Mouse (Mus musculus): ENCODE measurements around the gene Trpv5.

Gene Trpv5

DNA sequence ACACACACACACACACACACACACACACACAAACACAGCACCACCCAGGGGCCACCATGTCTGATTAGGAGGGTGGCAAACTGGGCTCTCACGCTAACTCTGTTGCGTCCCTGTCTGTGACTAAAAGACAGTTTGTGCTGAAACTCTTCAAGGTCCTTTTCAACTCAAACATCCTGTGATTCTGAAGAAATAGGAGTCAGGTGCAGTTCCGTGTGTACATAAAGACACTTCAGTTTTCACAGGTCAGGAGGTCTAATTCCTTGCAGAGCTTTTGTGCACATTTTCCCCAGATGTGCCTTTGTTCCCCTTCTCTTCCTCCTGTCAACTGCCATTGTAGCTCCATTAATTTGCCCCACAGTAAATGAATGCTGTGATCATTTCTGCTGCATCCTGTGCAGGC, 40.1 kb downstream of the Trpv5 start:
- CTCF ChIA-PET = no interaction called here

DNA sequence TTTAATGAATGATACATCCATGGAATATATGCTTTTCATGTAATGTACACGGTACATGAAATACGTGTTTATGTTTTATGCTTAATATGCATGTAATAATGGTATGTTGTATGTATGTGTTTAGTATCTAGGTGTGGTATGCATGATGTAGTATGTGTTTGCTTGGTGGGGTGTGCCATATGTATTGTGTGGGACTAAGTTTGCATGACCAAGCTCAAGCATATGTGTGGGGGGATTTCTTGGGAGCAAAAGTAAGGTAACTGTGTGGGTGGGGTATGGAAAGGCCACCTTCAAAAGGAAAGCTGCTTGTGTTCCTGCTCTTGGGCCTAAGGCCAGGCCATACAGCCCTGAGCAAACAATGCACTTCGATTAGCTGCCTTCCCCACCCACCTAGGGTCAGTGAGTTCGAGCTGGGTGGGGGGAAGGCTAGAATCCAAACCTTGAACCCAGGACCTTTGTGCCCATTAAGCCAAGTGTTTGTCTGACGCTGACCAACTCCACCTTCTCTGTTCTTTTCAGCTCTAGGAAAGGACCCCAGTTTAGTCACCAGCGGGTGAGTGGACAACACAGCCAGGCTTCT, 42.6 kb downstream of the Trpv5 start:
- CTCF ChIA-PET = interaction anchor here (0.7 kb wide), 1 partner anchor 23 kb away, joined by 4 read pairs; no protein-coding TSS in a partner anchor

DNA sequence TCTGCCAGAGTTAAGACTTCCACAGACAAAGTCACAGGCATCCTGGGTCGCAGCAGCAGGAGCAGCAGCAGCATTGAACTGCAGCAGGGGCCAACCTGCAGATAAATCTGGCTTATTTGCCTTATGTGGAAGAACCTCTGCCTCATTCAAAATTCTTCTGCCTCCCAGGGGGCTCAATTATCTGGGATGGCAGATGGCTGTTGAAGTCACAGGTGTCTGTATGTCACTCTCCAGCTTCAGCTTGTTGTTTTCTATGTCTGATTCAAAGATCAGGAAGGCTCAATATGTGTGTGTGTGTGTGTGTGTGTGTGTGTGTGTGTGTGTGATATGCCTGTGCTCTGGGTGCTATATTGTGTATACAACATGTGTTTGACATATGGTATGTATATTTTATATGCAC, 43.2 kb downstream of the Trpv5 start:
- CTCF ChIA-PET = interaction anchor here (0.7 kb wide), 1 partner anchor 22 kb away, joined by 4 read pairs; no protein-coding TSS in a partner anchor

DNA sequence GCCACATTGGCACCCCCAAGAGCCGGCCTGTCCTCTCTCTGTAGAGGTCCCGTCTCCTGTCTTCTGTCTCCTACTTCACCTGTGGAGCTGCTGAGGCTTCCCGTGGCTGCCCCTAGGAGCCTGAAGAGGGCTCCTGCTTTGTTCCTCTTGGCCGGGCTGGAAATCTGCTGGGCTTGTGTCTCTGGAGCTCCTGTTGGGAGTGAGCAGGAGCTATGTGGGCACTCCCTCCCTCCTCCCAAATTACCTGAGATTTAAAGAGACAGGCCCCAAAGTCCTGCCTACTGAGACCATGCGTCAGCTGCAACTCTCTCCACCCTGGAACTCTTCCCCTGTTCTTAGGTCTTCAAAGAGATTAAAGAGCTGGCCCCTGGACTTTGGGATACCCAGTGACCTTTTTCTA, 44.4 kb downstream of the Trpv5 start, which contains the start of gene Trpv6:
Trpv6 (minus strand) TSS at position 228 of the 400 bp plus-strand sequence.
- CTCF ChIA-PET = no interaction called here

DNA sequence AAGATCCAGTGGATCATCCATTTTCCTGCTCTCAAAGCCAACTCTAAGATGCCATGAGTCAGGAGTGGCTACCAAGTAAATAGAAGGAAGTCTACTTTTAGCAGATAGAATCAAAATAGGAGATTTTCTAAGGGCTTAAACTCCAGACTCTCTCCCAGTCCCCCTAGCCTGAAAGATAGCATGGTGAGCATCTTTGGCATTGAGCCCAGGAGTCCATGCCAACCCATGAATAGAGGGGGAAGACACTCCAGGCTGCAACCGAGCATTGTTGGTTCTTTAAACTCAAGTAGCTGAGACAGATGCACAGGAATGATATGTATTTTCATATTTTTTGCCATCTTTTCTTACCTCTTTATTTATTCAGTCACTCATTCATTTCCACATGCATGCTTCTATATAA, 45.4 kb downstream of the Trpv5 start:
- CTCF ChIA-PET = no interaction called here

DNA sequence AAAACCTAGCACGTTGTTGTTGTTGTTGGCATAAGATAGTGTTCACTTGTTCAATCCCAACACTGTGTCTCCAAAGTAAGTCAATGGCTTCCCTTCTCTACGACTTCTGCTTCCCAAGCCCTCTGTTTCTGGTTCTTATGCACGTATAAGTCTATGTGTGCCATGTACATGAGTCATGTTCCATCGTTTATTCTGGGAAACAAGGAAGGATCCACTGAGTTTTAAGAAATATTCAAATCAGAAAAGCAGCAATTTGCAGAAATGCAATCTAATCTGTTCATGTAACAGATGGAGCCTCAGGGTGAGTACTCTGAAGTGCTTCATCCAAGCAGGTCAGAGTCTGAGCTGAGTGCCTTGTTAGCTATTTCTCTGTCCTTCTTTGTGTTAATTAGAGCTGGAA, 49.0 kb downstream of the Trpv5 start:
- CTCF ChIA-PET = no interaction called here

DNA sequence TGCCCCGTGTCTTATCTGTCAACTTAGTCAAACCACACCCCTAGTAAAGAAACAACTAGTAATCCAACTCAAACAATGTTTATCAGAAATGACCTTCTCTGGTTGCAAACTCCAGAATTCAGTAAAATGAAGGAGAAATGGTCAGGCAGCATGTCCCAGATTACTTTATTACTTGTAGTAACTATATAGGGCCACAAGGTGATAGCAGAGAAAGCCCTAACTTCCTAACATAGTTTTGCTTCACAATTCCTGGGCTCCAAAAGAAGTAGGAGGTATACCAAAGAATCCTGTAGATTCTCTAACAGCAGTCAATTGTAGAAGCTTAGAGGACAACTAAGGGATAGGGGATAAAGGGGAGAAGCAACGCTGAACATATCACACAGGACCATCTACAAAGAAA, 49.8 kb downstream of the Trpv5 start:
- CTCF ChIA-PET = no interaction called here

DNA sequence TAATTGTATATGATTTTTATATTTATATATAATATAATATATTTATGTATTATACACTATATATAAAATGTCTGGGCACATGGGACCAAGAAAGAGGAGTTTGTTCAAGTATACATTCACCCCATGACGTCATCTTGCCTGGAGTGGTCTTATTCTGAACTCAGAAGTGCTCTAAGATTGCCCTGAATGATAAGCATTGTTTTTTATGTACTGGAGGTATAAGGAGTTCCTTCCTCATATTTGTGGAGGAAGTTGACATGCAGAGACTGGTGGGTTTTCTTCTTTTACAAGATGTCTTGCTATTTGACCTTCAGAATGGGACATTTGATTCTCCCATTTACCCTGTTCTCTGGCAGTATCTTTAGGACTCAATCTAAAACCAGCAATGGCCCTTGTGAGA, 52.4 kb downstream of the Trpv5 start:
- CTCF ChIA-PET = no interaction called here

DNA sequence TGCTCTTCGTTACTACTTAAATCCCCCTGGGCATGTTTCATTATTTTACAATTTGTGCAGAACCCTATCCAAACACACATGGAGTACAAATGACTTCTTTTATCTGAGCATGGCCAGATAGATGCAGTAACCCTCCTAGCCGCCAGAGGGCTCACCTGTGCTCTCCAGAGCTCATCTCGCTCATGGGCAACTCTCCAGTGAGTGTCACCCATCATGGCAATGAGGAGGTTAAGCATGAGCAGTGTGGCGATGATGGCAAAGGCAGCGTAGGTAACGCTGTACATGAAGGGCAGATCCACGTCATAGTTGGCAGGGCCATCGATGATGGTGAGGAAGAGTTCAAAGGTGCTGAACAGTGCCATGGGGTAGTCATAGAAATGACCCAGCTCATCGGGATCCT, 57.9 kb downstream of the Trpv5 start:
- CTCF ChIA-PET = no interaction called here

DNA sequence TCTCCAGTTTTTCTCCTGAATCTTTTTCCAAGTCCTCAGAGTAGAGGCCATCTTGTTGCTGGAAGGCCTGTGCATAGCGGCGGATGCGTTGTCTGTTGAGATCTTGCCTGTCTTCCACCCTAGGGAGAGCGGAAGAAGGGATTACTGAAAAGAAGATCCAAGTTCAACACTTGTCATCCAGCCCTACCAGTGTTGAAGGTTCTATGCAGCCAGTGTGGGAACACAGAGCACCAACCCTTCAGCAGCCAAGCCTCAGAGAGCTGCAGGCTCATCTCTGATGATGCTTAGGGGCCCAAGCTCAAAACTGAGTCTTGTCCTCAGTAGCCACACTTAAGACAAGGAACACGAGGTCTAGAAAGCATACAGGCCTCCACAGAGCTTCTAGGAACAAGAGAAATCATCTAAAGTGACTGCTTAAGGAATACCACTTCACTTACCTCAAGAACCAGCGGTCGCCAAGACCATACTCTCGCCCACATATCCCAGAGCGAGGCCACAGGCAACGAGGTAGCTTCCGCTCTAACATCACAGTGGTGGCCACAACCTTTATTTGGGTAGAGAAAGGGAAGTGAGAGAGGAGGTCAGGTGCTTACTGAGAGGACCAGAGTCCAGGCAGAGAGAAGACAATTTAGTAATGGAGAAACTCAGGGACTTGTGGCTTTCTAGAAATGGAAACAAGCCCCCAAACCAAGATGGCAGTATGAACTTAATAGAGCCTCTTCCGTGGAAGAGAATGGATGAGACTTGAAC, 59.2 kb downstream of the Trpv5 start:
- CTCF ChIA-PET = interaction anchor here (0.6 kb wide), 1 partner anchor 704 kb away, joined by 3 read pairs; no protein-coding TSS in a partner anchor

DNA sequence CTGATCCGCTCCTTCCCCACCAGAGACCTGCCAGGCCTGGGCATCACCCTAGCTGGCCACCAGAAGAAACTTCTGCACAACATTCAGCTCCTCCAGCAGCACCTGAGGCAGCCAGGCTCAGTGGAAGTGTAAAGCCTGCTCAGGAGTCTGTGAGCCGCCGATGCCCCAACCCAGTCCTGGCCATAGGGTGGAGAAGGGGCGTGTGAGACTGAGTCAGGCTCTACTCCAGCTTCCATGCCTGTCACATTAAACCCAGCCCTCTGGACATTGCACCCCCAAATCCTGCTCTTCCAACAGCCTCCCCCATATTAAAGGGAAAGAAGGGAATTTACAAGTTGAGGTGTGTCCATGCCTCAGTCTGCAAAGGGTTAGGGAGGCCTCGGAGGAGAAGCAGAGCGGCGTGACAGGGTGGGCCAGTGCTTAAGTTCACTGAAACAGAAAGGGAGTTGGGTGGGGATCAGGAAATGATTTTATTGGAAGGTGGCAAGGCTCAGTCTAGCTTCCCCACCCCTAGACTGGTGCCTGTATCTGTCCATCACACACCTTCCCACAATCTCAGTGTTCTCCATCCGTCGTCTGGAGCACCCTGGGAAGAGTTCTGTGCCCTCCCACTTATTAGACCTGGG, 60.3 kb downstream of the Trpv5 start:
- CTCF ChIA-PET = no interaction called here

DNA sequence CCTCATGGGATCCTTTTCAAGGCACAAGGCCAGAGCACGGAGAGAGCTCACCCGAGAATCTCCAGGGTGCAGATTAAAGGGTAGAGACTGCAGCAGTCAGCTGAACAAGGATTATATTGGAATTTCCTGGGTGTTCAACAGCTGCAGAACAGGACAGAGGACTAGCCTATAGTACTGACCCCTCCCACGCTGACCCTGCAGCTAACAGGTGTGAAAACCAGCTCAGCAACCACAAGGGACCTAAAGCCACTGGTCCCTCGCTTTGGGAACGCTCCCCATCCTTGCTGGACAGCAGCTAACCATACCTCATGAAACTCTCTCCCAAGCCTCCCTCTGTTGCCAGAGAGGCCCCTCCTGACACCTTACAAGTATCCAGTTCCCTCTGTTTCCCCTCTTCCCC, 72.9 kb downstream of the Trpv5 start:
- CTCF ChIA-PET = no interaction called here

DNA sequence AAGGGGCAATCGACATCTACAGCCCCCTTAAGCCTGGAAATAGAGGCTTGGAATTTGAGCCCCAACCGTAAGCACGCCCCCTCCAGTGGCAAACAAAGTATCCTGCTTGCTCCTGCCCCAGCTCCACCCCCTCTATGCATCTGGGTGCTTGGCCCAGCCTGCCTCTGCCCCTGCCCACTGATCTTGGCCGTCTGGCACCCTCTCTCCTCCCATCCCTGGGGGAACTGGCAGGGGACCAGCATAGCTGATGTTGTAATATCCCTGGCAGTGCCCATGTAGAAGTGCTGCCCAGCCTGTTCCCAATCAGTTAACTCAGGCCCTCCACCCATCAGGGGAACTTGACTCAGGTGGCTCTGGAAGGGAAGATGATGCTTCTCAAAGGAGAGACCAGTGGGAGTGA, 74.4 kb downstream of the Trpv5 start:
- CTCF ChIA-PET = no interaction called here

DNA sequence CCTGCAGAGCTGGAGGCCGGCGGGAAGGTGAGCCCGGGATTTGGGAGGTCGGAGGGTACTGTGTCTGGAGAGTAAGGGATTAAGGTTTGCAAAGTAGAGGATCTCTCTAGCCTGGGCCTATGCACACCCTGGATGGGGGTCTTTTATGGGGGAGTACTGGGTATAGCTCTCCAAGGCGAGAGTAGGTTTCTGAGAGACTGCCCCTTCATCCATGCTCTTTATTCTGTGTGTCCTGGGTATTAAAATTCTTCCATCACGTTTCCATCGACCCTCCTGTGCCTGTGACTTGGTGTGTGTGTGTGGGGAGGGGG, 74.8 kb downstream of the Trpv5 start:
- CTCF ChIA-PET = no interaction called here

DNA sequence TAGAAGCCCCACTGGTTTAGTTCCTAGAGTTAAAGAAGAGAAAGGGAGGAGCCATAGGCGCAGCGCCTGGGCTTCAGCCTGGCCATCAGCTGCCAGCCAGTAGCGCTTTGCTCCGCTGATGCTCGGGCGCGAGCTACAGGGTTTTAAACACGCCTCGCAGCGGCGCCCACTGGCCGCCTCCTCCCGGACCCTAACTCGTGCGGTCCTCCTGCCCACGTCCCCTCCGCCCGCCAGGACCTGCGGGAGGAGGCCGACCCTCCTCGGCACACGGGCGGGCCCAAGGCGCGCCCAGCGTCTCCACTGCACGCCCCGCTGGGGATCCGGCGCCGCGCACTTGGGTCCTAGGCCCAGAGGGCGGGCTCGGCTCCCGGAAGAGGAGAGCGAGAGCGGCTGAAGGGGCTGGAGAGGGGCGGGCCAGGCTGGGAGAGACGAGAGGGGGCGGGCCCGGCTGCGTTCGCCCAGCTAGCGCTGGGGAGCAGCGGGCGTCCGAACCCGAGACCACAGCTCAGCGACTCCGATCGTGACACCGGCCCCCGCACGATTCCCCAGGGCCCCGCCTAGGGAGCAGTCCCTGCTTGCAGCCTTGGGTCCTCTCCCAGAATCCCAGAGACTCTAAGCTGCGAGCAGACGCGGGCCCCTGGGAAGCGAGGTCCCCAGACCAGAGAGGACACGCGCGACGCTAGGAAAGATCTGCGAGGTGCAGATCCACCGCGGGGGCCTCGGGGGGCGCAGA, 75.3 kb downstream of the Trpv5 start, which contains the start of gene Ephb6:
Ephb6 (plus strand) TSS at position 422 of the 733 bp plus-strand sequence.
- CTCF ChIA-PET = no interaction called here

DNA sequence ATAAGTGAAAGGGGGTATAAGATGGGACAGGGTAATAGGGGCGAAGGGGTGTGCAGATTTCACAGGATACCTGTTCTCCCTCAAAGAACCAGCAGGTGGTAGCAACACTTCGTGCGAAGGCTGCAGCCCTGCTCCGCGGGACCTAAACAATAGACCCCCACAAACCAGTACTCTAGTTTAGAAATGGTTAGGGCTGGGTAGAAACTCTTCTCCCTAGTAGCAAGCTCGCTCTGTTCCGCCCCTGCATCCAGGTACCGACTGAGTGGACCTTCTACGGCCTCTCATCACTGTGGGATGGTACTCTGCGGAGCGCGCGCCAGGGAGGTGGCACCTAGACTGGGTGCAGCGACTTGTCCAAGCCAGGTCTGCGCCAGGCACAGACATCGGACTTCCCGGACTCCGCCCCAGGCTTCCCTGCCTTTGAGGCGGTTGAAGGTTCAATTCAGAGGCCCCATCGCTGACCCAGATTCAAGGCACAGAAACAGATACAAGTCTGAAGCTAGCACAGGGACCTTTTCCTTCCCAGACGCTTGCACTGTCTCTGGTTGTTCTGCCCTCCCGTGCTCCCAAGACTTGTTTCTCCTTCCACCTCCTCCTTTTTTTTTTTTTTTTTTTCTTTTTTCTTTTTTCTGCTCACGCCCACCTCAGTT, 76.0 kb downstream of the Trpv5 start:
- CTCF ChIA-PET = no interaction called here

All from spleen, embryonic (tissue).